Mouse (Mus musculus) ovary, adult 18-20 months (tissue): Measurements from ENCODE around the gene Lrrn3.

Experiments used
- DNase-seq: peaks from one replicate; pipeline ENCODE4 v3.0.0; 2022; ENCODE audit warnings: low spot score, mixed read lengths

Lrrn3 gene

DNA sequence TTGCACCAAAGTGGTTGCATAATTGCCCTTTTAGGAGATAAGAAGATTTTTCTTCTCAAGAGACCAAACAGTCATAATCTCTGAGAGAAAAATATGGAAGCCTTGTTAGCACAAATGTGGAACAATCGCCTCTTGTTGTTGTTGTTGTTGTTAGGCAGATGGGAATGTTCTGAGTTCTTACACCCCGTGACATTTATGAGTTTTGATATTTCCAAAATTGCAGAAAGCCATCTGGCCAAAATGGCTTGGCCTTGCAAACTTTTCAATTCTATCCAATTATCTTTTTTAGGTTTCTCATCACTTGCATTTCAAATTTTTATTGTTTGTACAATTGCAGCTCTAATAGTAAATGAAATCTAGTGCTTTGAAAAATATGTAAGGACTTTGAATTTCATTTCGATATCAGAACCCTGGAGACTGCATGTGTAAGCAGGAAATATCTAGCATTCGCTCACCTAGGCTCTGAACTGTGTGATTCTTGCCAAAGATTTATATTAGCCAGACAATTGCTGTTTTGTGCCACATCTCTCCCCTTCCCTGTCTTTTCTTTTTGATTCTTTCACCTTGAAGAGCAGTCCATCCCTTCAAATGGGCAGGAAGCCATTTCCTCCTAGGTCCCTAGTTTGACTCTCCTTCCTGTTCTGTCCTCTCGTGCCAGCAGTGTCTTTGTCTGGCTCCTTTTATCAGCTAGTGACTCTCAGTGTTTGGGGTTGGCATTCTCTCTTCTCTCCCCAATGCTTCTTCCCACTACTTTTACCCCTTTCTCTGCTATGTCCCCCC is 49.8 kb downstream of the Lrrn3 start:
- no peak for DNase-seq

GRCm38 (mm10) chr12:41428806-41429205 is 57.4 kb downstream of the Lrrn3 start:
- DNase-seq, result no peak

GRCm38 (mm10) chr12:41427464-41427863 is 58.8 kb downstream of the Lrrn3 start:
- DNase-seq, result no peak

- DNase-seq, result no peak
Observed at GRCm38 (mm10) chr12:41425101-41425679, 61.0 kb downstream of the Lrrn3 start.

DNA sequence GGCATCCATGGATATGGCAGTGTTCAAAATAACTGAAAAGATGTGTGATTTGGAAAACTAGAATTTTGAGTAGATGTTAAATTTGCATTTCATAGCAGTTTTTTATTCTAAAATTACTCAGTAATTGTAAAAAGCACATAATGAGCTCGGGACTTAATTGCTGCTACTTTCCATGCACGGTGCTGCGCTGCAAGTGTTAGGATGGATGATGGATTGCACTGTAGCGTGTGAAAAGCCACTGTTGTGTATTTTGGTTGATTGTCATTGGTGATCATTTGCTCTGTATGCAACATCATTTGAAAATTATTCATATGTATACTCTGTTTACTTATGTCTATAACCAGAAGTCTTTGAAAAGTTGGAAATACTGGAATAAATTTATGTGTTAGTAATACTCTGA is 68.3 kb downstream of the Lrrn3 start:
- no peak for DNase-seq

DNA sequence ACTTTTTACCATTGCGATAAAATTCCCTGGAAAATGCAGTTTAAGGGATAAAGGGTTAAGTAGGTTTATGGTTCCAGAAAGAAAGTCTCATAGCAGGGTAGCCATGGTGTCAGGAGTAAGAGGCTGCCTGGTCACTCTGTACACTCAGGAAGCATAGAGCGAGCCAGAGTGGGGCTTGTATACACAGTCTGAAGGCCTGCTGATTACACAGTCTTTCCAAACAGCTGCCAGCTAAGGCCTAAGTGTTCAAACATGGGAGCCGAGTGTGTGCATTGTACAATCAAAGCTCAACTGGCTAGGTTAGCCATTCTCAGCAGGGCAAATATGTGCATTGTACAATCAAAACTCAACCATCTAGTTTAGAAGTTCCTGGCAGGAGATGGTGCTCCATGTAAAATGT is 69.1 kb downstream of the Lrrn3 start:
- DNase-seq, result no peak

DNA sequence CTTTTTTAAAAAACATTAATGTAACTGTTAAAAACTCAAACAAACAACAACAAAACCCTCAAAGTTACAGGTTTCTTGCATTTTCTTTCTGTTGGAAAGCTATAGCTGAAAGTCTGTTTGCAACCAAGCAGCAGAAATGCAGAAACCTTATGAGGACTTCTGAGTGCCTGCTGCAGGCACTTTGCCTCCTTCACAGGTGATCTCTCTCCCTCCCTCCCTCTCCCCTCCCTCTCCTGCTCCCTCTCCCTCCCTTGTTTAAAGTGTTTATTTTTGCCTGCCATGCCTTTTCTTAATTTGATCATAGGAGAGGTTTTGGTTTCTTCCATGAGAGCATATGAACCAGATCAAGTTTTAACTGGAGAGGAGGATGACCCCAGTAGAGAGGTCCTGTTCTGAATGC is 69.6 kb downstream of the Lrrn3 start:
- DNase-seq, result no peak

- DNase-seq, result no peak
Observed at GRCm38 (mm10) chr12:41409431-41409830, 76.8 kb downstream of the Lrrn3 start.

- no peak for DNase-seq
Observed at GRCm38 (mm10) chr12:41401923-41402322, 84.3 kb downstream of the Lrrn3 start.
